Mouse (Mus musculus) stomach, embryonic 14.5 days (tissue): ENCODE data around the gene Astl. TPM values are rescaled to one million over a fixed set of nuclear protein-coding genes. Genes with fewer than 3 reads are reported as not detected.
"Not testable (repeated sequence)": the region's sequence is repeated elsewhere in the genome, so short reads cannot be mapped to it uniquely, and the experiment has no call there.

Experiments used
- ATAC-seq: fragments of 200-750 bp; cut with Nextera tagmentation; 2 replicates; pipeline ENCODE4 v1.8.0; 2017; ENCODE audit warnings: low read depth, moderate TSS enrichment; ENCODE audit not compliant: insufficient number of reproducible peaks, insufficient read depth, low FRiP score
- H3K27ac ChIP-seq: fragments of 300-500 bp; sonication (generic); 2 replicates; pipeline ENCODE4 v1.5.1; 2014; ENCODE audit warnings: mild to moderate bottlenecking, low read length, moderate library complexity, mixed read lengths
- H3K27me3 ChIP-seq: fragments of 300-500 bp; sonication (generic); 2 replicates; pipeline ENCODE4 v1.6.1; 2014; ENCODE audit warnings: low read length, control low read depth, mixed read lengths; ENCODE audit not compliant: control insufficient read depth, insufficient read depth
- H3K36me3 ChIP-seq: fragments of 300-500 bp; sonication (generic); 2 replicates; pipeline ENCODE4 v1.6.1; 2014; ENCODE audit warnings: mild to moderate bottlenecking, control low read depth, low read length, moderate library complexity, mixed read lengths; ENCODE audit not compliant: control insufficient read depth, insufficient read depth
- H3K4me1 ChIP-seq: fragments of 300-500 bp; sonication (generic); 2 replicates; pipeline ENCODE4 v1.6.1; 2014; ENCODE audit warnings: low read length, control low read depth, mixed read lengths; ENCODE audit not compliant: control insufficient read depth, insufficient read depth
- H3K4me2 ChIP-seq: fragments of 300-500 bp; sonication (generic); replicated peaks from 2 replicates; pipeline ENCODE4 v1.6.1; 2014; ENCODE audit warnings: low read depth, low read length, control low read depth
- H3K4me3 ChIP-seq: fragments of 300-500 bp; sonication (generic); 2 replicates; pipeline ENCODE4 v1.5.1; 2014; ENCODE audit warnings: low read depth, low read length, control low read depth
- H3K9ac ChIP-seq: fragments of 300-500 bp; sonication (generic); replicated peaks from 2 replicates; pipeline ENCODE4 v1.6.1; 2014; ENCODE audit warnings: low read depth, mild to moderate bottlenecking, control low read depth, low read length, moderate library complexity, mixed read lengths
- H3K9me3 ChIP-seq: fragments of 300-500 bp; sonication (generic); 2 replicates; pipeline ENCODE4 v1.6.1; 2016; ENCODE audit warnings: low read depth, low read length, control low read depth; ENCODE audit not compliant: control insufficient read depth
- WGBS: fragments of 180-500 bp; shearing (Covaris S2); extraction: QIAGEN DNeasy Blood & Tissue Kit; methylation state at CpG from one replicate; pipeline ENCODE4 v1.1.7; 2014; 5-methylcytosine and 5-hydroxymethylcytosine counted together
- polyA plus RNA-seq: library from polyadenylated mRNA; unstranded; fragments of >200 nt; fragmentation: Nextera tagmentation; extraction: Ambion mirVana; gene quantifications from 2 replicates; pipeline ENCODE4 v1.2.1, GENCODE M21; 2014

The Astl gene
- polyA plus RNA-seq: not detected in 2 replicates

DNA sequence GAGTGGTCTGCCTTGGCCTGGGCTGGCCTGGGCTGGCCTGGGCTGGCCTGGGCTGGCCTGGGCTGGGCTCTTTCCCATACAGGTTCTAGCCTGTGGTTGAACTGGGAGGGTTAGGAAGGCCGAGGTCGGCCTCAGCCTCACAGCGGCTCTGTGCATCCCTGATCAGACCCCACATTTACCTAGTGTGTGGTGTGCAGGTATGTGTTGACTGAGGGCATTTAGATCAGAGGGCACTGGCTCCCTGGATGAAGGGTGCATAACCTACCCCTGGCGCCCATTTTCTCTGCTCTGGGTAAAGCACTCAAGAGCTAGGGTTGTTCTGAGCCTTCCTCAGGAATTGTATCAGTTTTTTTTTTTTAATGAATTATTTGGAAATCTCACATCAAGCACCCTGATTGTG is at the start of gene Astl:
Gene Astl, plus strand, starts transcription at position 224 of the 400 bp plus-strand sequence.
- WGBS: 73% methylated on average over 4 of the region's 4 CpGs
- Histone ChIP-seq H3K4me1 (no peaks in the 10 kb centered on the region), H3K4me3 (no peak within 1 kb of the TSS), H3K27ac (no peak within 1 kb of the TSS), H3K36me3 (no peaks in the 10 kb centered on the region), H3K9ac (no peak within 1 kb of the TSS), H3K27me3 (peaks cover 6% of the 10 kb centered on the region; the same call in 1 of the 2 replicates), H3K9me3 (no peaks in the 10 kb centered on the region), H3K4me2 (peak within 1 kb of the TSS; percentile 81; the same call in 1 of the 2 replicates)
- no peak for ATAC-seq

DNA sequence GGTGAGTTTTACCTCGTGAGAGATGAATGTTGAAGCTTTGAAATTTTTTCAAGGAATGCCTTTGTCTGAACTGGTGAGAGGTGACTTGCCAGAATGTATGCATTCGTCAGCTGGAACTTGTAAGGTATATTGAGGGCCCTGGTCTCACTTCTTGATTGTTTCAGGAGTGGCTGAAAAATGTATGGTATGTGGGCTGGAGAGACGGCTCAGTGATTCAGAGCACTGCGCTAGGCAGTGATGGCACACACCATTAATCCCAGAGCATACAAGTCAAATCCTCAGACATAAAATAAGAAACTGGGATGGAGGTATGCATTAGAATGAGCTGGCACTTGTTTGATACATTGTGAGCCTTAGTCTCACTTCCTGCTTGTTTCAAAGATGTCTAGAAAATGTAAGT is 46.2 kb upstream of the Astl start:
- Histone ChIP-seq H3K27ac (no peak overlapping the region), H3K4me2 (no peak overlapping the region), H3K4me1 (no peaks in the 10 kb centered on the region), H3K36me3 (peaks cover 43% of the 10 kb centered on the region), H3K4me3 (no peak overlapping the region), H3K9me3 (no peaks in the 10 kb centered on the region), H3K27me3 (no peaks in the 10 kb centered on the region), H3K9ac (no peak overlapping the region)
- no peak for ATAC-seq
- 63% methylated on average over 4 of the region's 4 CpGs for WGBS

DNA sequence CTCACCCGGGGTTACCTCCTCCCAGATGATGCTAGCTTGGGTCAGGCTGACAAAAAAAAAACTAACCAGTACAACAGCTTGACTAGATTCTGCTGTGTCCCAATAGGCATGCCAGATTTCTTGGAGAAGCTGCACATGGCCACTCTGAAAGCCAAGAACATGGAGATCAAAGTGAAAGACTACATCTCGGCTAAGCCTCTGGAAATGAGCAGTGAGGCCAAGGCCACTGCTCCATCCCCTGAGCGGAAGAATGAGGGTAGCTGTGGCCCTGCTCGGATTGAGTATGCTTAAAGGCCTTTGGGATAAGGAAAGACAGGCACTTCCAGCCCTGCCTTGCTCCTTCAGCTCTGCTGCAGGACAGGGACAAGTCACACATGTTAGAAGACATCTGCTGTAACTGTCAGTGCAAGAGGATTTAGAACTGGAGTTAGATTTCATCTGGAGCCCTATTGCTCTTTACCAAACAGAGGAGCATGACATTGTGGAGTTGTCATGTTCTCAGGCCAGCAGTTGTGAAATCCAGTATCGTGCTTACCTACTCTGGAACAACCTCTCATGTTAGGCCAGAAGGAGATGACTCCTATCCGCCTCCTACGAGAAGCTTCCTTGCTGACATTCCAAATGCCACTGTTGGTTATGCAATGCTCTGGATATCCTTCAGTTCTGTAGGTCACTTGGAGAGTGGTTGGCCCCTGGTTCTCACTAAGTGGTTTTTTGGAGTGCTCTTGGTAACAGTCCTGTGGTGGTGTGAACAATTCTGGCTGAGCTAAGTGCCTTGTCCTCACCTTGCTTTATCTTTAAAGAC is 41.2 kb upstream of the Astl start:
- no peaks in the 10 kb centered on the region for H3K4me1 ChIP-seq
- H3K4me3 ChIP-seq: no peak overlapping the region
- no peaks in the 10 kb centered on the region for H3K9me3 ChIP-seq
- H3K27ac ChIP-seq: no peak overlapping the region
- no peak overlapping the region for H3K9ac ChIP-seq
- ATAC-seq: no peak
- peaks cover 40% of the 10 kb centered on the region for H3K36me3 ChIP-seq
- H3K4me2 ChIP-seq: no peak overlapping the region
- 92% methylated on average over 7 of the region's 7 CpGs for WGBS
- no peaks in the 10 kb centered on the region for H3K27me3 ChIP-seq

DNA sequence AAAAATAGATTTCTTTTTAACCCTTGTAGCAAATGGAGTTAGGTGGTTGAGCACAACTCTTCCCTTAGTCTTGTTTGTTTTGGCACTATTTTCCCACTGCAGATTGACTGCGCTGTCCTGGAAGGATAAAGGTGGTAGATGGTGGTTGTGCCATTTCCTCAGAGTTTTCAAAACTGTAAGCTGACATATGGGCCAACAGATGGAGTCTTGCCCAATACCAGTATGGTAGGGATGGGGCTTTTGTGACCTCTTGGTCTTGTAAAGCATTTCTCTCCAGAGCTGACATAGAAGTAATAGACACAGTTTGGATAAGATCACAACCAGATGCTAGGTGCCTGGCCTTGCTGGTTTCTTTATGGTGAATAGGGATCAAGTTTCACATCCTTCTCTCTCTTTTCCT is 40.4 kb upstream of the Astl start:
- no peaks in the 10 kb centered on the region for H3K27me3 ChIP-seq
- H3K4me1 ChIP-seq: no peaks in the 10 kb centered on the region
- 91% methylated on average over 1 of the region's 1 CpGs for WGBS
- no peak overlapping the region for H3K27ac ChIP-seq
- H3K4me3 ChIP-seq: no peak overlapping the region
- H3K9ac ChIP-seq: no peak overlapping the region
- H3K4me2 ChIP-seq: no peak overlapping the region
- no peaks in the 10 kb centered on the region for H3K9me3 ChIP-seq
- peaks cover 37% of the 10 kb centered on the region for H3K36me3 ChIP-seq
- no peak for ATAC-seq

DNA sequence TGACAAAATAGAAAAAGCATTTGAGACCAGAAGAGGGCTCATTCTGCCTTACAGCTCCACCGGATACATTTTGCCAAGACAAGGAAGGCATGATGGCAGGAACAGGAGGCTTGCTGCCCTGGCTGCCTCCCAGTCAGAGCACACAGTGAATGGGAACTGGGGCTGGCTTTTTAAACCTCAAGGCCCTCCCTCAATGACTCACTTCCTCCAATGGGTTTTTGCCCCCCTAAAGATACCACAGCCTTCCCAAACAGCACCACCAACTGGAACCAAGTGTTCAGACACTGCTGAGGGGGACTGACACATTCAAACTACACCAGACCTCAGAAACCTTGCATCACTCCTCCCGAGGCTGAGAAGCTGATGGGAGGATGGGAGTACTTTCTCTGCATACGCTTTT is 37.7 kb upstream of the Astl start:
- H3K9ac ChIP-seq: no peak overlapping the region
- H3K27ac ChIP-seq: no peak overlapping the region
- H3K27me3 ChIP-seq: no peaks in the 10 kb centered on the region
- no peak for ATAC-seq
- no peak overlapping the region for H3K4me3 ChIP-seq
- H3K4me2 ChIP-seq: no peak overlapping the region
- H3K9me3 ChIP-seq: no peaks in the 10 kb centered on the region
- WGBS: 77% methylated on average over 3 of the region's 3 CpGs
- no peaks in the 10 kb centered on the region for H3K4me1 ChIP-seq
- peaks cover 23% of the 10 kb centered on the region for H3K36me3 ChIP-seq

DNA sequence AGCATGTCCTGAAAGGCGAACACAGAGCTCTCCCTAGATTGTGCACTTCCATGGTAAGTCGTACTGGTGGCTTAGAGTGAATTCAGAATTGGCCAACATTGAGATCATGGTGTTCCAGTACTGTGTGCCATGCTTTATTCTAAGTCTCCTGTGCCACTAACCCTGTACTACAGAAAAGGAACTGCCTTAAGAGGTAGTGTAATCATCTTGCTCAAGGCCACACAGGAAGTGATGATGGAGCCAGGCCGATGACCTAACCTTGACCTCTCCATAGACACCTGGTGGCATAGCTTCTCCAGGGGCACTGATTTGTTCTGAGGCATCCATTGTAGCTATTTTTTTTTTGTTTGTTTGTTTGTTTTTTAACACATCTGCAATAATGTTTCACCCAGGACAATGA is 36.6 kb upstream of the Astl start:
- Histone ChIP-seq H3K27me3 (no peaks in the 10 kb centered on the region), H3K9ac (no peak overlapping the region), H3K4me3 (no peak overlapping the region), H3K27ac (no peak overlapping the region), H3K9me3 (no peaks in the 10 kb centered on the region), H3K4me2 (no peak overlapping the region), H3K36me3 (peaks cover 17% of the 10 kb centered on the region), H3K4me1 (no peaks in the 10 kb centered on the region)
- WGBS: 91% methylated on average over 3 of the region's 3 CpGs
- no peak for ATAC-seq

DNA sequence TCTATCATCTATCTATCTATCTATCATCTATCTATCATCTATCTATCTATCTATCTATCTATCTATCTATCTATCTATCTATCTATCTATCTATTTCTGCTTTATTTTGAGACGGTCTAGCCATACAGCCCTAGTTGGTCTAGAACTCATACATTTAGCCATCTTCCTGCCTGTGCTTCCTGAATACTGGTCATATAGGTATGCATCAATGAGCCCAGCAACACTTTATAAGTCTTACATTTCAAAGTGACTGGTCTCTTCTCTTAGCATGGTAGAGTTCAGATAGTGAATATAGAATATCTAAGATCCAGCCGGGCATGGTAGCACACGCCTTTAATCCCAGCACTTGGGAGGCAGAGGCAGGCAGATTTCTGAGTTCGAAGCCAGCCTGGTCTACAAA is 34.2 kb upstream of the Astl start:
- H3K27me3 ChIP-seq, H3K4me1 ChIP-seq, H3K9ac ChIP-seq, H3K36me3 ChIP-seq, H3K4me3 ChIP-seq, H3K27ac ChIP-seq, H3K4me2 ChIP-seq, ATAC-seq, H3K9me3 ChIP-seq: not testable (repeated sequence)
- 94% methylated on average over 4 of the region's 4 CpGs for WGBS

DNA sequence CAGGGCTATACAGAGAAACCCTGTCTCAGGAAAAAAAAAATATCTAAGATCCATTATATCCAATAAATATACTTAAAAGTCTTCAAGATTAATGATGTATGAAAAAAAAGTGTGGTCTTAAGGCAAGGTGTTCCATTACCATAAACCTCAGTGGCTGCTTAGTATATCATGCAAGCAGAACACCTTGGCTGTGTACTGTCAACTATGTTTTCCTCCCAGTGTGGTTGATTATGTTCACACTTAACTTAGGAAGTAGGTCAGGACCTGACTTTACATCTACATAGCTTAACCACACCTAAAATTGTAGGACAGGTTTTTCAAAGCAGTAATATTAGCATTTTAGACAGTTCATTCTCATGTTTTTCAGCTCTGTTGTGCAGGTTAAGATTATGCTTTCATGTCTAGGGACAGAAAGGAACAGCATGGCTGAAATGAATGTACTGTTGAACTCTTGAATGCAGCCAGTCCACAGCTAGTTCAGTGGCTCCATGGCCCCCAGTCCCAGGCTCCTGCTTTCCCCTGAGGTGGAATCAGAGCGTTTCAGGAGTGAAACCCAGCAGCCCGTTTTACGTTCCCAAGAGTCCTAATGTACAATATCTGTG is 33.7 kb upstream of the Astl start:
- Histone ChIP-seq H3K36me3 (no peaks in the 10 kb centered on the region; the same call in 1 of the 2 replicates), H3K27me3 (no peaks in the 10 kb centered on the region), H3K4me3 (no peak overlapping the region), H3K27ac (no peak overlapping the region), H3K9me3 (no peaks in the 10 kb centered on the region), H3K4me1 (no peaks in the 10 kb centered on the region), H3K9ac (no peak overlapping the region), H3K4me2 (no peak overlapping the region)
- ATAC-seq: no peak
- WGBS: 84% methylated on average over 3 of the region's 3 CpGs
